Mouse (Mus musculus): ENCODE data around the gene Ppp1cb. TPM values are rescaled to one million over a fixed set of nuclear protein-coding genes. Genes with fewer than 3 reads are reported as not detected.

Ppp1cb gene
- 226 and 236 TPM in 2 replicates for polyA plus RNA-seq (2012; rRNA removed)

DNA sequence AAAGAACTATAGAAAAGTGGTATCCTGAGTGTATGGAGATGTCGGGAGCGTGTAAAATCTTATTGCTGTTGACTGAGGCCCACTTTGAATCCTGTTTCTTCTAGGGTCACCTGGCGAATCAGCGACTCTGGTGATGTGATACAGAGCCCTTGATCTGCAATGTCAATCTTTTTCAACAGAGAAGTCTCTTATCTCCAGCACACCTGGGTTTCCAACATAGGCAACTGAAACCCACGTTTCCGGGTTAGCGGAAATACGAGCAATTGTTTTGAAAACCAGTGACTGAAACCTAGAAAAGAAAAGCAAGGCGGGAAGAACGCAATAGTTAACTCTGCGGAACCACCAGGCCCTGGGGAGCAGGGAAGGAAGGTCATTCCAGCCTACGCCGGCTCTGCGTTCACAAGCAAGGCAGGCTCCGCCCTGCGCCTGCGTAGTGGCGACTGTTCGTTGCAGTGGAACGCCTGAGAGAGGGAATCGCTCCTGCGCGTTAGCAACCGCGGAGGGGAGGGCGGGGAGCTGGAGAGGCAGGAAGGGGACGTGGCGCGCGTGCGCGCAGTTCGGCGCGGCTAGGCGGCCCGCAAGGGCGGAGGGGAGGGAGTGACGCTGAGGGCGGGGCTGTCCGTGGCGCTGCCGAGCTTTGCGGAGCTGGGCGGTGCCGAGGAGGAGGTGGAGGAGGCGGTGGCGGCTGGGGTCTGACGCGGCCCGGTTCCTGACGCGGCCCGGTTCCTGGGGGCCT lies at the start of gene Ppp1cb:
Gene Ppp1cb, plus strand, starts transcription at position 436 of the 736 bp plus-strand sequence.
- DNase-seq = peak; percentile 97 to 99
- no peak for TF ChIP-seq CTCF (IDR thresholded peaks at IDR 0.05; ENCODE audit: borderline replicate concordance, insufficient read depth, low read depth, low read length)
- TF ChIP-seq POLR2A (IDR thresholded peaks at IDR 0.05; ENCODE audit: borderline replicate concordance, insufficient read depth, low read length) = peak; percentile 99
- peak within 1 kb of the TSS; percentile 74 for H3K27ac ChIP-seq (ENCODE audit: insufficient read depth, low read length)
- H3K4me3 ChIP-seq (replicated peaks; ENCODE audit: insufficient read depth, low read depth, low read length) = peak within 1 kb of the TSS; percentile 100
- no peaks in the 10 kb centered on the region for H3K27me3 ChIP-seq (ENCODE audit: control insufficient read depth, insufficient read depth, low read length)
- WGBS = 2% methylated on average over 54 of the region's 54 CpGs
- H3K4me1 ChIP-seq (ENCODE audit: control insufficient read depth, insufficient read depth, low read length) = peaks cover 3% of the 10 kb centered on the region; the same call in 1 of the 2 replicates

- WGBS = 96% methylated on average over 2 of the region's 2 CpGs
- no peak overlapping the region for H3K27ac ChIP-seq (ENCODE audit: insufficient read depth, low read length)
- DNase-seq = no peak
- TF ChIP-seq POLR2A (IDR thresholded peaks at IDR 0.05; ENCODE audit: borderline replicate concordance, insufficient read depth, low read length) = no peak
- TF ChIP-seq CTCF (IDR thresholded peaks at IDR 0.05; ENCODE audit: borderline replicate concordance, insufficient read depth, low read depth, low read length) = no peak
- H3K27me3 ChIP-seq (ENCODE audit: control insufficient read depth, insufficient read depth, low read length) = no peaks in the 10 kb centered on the region
- H3K4me3 ChIP-seq (replicated peaks; ENCODE audit: insufficient read depth, low read depth, low read length) = no peak overlapping the region
- peaks cover 5% of the 10 kb centered on the region for H3K4me1 ChIP-seq (ENCODE audit: control insufficient read depth, insufficient read depth, low read length)
Measured at GRCm38 (mm10) chr5:32409747-32410146, 48.9 kb upstream of the Ppp1cb start.

DNA sequence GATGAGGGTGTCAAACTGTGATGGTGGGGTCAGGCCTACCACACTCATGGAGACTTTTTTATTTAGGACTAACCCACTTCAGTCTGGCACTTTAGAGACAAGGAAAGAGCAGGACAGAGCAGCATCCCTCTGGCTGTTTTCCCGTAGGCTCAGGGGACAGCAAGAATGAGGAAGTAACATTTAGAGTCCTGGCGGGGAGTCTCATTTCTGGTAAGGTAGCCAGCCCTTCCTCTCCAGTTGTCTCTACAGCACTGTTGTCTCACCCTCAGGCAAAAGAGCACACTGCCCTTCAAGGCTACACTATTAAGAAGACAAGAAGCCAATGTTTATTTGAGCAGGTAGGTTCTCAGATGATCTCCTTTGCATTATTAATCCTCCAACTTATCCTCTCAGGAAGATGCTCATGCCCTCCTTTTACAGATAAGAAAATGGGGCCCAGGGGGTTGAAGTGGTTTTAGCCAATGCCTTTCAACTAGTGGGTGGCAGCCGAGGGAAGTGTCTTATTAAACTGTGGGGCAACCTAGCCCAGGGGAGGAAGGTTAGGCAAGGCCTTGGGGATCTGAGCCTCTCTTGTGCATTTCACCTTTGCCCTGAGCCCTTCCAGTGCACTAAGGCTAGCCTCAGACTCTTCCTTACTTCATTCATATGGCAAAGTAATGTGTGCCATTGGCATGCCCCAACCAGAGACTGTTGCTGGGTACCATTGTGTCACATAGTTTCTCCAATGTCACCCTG lies 47.5 kb upstream of the Ppp1cb start:
- H3K4me3 ChIP-seq (replicated peaks; ENCODE audit: insufficient read depth, low read depth, low read length) = no peak overlapping the region
- no peaks in the 10 kb centered on the region for H3K27me3 ChIP-seq (ENCODE audit: control insufficient read depth, insufficient read depth, low read length)
- 82% methylated on average over 3 of the region's 3 CpGs for WGBS
- no peak overlapping the region for H3K27ac ChIP-seq (ENCODE audit: insufficient read depth, low read length)
- H3K4me1 ChIP-seq (ENCODE audit: control insufficient read depth, insufficient read depth, low read length) = peaks cover 5% of the 10 kb centered on the region
- TF ChIP-seq CTCF (IDR thresholded peaks at IDR 0.05; ENCODE audit: borderline replicate concordance, insufficient read depth, low read depth, low read length) (no peak), POLR2A (IDR thresholded peaks at IDR 0.05; ENCODE audit: borderline replicate concordance, insufficient read depth, low read length) (no peak)
- DNase-seq = no peak

GRCm38 (mm10) chr5:32412186-32412950 lies 46.3 kb upstream of the Ppp1cb start:
- no peak overlapping the region for H3K4me3 ChIP-seq (replicated peaks; ENCODE audit: insufficient read depth, low read depth, low read length)
- 67% methylated on average over 1 of the region's 1 CpGs for WGBS
- H3K4me1 ChIP-seq (ENCODE audit: control insufficient read depth, insufficient read depth, low read length) = peaks cover 5% of the 10 kb centered on the region
- no peaks in the 10 kb centered on the region for H3K27me3 ChIP-seq (ENCODE audit: control insufficient read depth, insufficient read depth, low read length)
- TF ChIP-seq POLR2A (IDR thresholded peaks at IDR 0.05; ENCODE audit: borderline replicate concordance, insufficient read depth, low read length) (no peak), CTCF (IDR thresholded peaks at IDR 0.05; ENCODE audit: borderline replicate concordance, insufficient read depth, low read depth, low read length) (no peak)
- DNase-seq = peak in 1 of 2 experiments; percentile 28
- no peak overlapping the region for H3K27ac ChIP-seq (ENCODE audit: insufficient read depth, low read length)

DNA sequence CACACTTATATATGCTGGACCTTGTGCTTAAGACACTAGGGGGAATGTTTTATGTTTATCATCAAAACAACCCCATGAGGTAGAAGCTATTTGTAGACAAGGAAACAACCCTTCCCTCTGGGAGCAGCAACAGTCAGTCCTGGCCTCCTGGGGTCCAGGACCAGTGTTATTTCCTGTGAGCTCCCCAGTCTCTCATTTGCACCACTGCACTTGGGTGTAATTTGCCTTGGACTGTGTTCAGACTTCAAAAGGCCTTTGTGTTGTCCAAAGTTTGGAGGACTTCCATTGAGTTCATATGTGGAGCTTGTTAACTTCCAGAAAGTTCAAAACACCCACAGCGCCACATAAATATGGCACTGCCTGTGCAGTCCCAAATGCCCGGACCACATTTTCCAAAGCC lies 45.6 kb upstream of the Ppp1cb start:
- 65% methylated on average over 2 of the region's 2 CpGs for WGBS
- Histone ChIP-seq H3K4me1 (ENCODE audit: control insufficient read depth, insufficient read depth, low read length) (peaks cover 5% of the 10 kb centered on the region), H3K27ac (ENCODE audit: insufficient read depth, low read length) (no peak overlapping the region), H3K27me3 (ENCODE audit: control insufficient read depth, insufficient read depth, low read length) (no peaks in the 10 kb centered on the region), H3K4me3 (replicated peaks; ENCODE audit: insufficient read depth, low read depth, low read length) (no peak overlapping the region)
- TF ChIP-seq POLR2A (IDR thresholded peaks at IDR 0.05; ENCODE audit: borderline replicate concordance, insufficient read depth, low read length) (no peak), CTCF (IDR thresholded peaks at IDR 0.05; ENCODE audit: borderline replicate concordance, insufficient read depth, low read depth, low read length) (no peak)
- no peak for DNase-seq

- TF ChIP-seq CTCF (IDR thresholded peaks at IDR 0.05; ENCODE audit: borderline replicate concordance, insufficient read depth, low read depth, low read length) (no peak), POLR2A (IDR thresholded peaks at IDR 0.05; ENCODE audit: borderline replicate concordance, insufficient read depth, low read length) (no peak)
- H3K4me1 ChIP-seq (ENCODE audit: control insufficient read depth, insufficient read depth, low read length) = peaks cover 5% of the 10 kb centered on the region
- WGBS = 81% methylated on average over 2 of the region's 2 CpGs
- H3K27ac ChIP-seq (ENCODE audit: insufficient read depth, low read length) = no peak overlapping the region
- H3K4me3 ChIP-seq (replicated peaks; ENCODE audit: insufficient read depth, low read depth, low read length) = no peak overlapping the region
- no peaks in the 10 kb centered on the region for H3K27me3 ChIP-seq (ENCODE audit: control insufficient read depth, insufficient read depth, low read length)
- no peak for DNase-seq
Measured at GRCm38 (mm10) chr5:32413569-32413968, 45.1 kb upstream of the Ppp1cb start.

DNA sequence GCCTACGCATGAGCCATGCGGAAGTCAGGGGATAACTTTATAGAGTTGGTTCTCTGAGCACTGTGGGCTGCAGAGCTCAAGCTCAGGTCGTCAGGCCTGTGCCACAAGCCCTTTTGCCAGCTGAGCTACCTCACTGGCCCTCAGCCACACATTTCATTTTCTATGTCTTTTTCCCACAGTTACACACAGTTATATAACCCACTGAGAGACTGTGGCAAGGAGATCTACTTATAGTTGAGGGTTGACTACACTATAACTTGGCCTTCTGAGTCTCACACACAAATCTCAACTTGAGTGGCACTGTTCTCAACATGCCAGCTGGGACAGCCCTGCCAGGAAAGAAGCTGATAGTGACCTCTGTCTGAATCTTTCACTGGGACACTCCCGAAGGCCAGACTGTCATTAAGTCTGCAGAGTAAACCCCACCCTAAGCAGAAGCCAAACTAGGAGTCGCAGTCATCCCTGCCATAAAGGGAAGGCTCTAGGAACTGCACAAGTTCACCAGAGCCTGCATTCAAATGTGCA lies 44.1 kb upstream of the Ppp1cb start:
- DNase-seq = no peak
- Histone ChIP-seq H3K27me3 (ENCODE audit: control insufficient read depth, insufficient read depth, low read length) (no peaks in the 10 kb centered on the region), H3K4me3 (replicated peaks; ENCODE audit: insufficient read depth, low read depth, low read length) (no peak overlapping the region), H3K27ac (ENCODE audit: insufficient read depth, low read length) (no peak overlapping the region), H3K4me1 (ENCODE audit: control insufficient read depth, insufficient read depth, low read length) (peaks cover 5% of the 10 kb centered on the region)
- TF ChIP-seq POLR2A (IDR thresholded peaks at IDR 0.05; ENCODE audit: borderline replicate concordance, insufficient read depth, low read length) (no peak), CTCF (IDR thresholded peaks at IDR 0.05; ENCODE audit: borderline replicate concordance, insufficient read depth, low read depth, low read length) (no peak)
- WGBS = 83% methylated on average over 5 of the region's 5 CpGs
